Mouse (Mus musculus) liver, embryonic 16.5 days (tissue): ENCODE measurements around the gene Csrp3. TPM values are rescaled to one million over a fixed set of nuclear protein-coding genes. Genes with fewer than 3 reads are reported as not detected.

Source experiments
- ATAC-seq: fragments of 200-750 bp; cut with Nextera tagmentation; 2 replicates; pipeline ENCODE4 v1.8.0; 2017; ENCODE audit warnings: low read depth, mild to moderate bottlenecking, moderate number of reproducible peaks, moderate library complexity
- H3K27ac ChIP-seq: fragments of 300-500 bp; sonication (generic); 2 replicates; pipeline ENCODE4 v1.5.1; 2014; ENCODE audit warnings: mild to moderate bottlenecking, low read length
- H3K27me3 ChIP-seq: fragments of 300-500 bp; sonication (generic); 2 replicates; pipeline ENCODE4 v1.6.1; 2014; ENCODE audit warnings: low read depth, low read length, mixed read lengths; ENCODE audit not compliant: control insufficient read depth, insufficient read depth
- H3K36me3 ChIP-seq: fragments of 300-500 bp; sonication (generic); 2 replicates; pipeline ENCODE4 v1.6.1; 2014; ENCODE audit warnings: mild to moderate bottlenecking; ENCODE audit not compliant: control insufficient read depth, insufficient read depth
- H3K4me1 ChIP-seq: fragments of 300-500 bp; sonication (generic); 2 replicates; pipeline ENCODE4 v1.6.1; 2014; ENCODE audit warnings: low read depth, low read length, mixed read lengths; ENCODE audit not compliant: control insufficient read depth
- H3K4me2 ChIP-seq: fragments of 300-500 bp; sonication (generic); 2 replicates; pipeline ENCODE4 v1.6.1; 2014; ENCODE audit warnings: low read depth, low read length, mixed read lengths
- H3K4me3 ChIP-seq: fragments of 300-500 bp; sonication (generic); 2 replicates; pipeline ENCODE4 v1.5.1; 2014; ENCODE audit warnings: low read depth, mild to moderate bottlenecking, low read length
- H3K9ac ChIP-seq: fragments of 300-500 bp; sonication (generic); 2 replicates; pipeline ENCODE4 v1.6.1; 2014; ENCODE audit warnings: low read depth, low read length
- H3K9me3 ChIP-seq: fragments of 300-500 bp; sonication (generic); replicated peaks from 2 replicates; pipeline ENCODE4 v1.6.1; 2016; ENCODE audit warnings: low read length; ENCODE audit not compliant: control insufficient read depth
- WGBS: fragments of 180-500 bp; shearing (Covaris S2); extraction: QIAGEN DNeasy Blood & Tissue Kit; methylation state at CpG from one replicate; pipeline ENCODE4 v1.1.7; 2014; ENCODE audit not compliant: insufficient replicate concordance; 5-methylcytosine and 5-hydroxymethylcytosine counted together
- polyA plus RNA-seq: library from polyadenylated mRNA; unstranded; fragments of >200 nt; fragmentation: Nextera tagmentation; extraction: Ambion mirVana; gene quantifications from 2 replicates; pipeline ENCODE4 v1.2.1, GENCODE M21; 2015

Csrp3 gene
- polyA plus RNA-seq, 1 experiment from 2014 or later: 7.2 TPM

- H3K9me3 ChIP-seq: no peaks in the 10 kb centered on the region
- no peaks in the 10 kb centered on the region; the same call in 1 of the 2 replicates for H3K4me1 ChIP-seq
- H3K27me3 ChIP-seq: no peaks in the 10 kb centered on the region
- no peak for ATAC-seq
- WGBS: 20% methylated on average over 4 of the region's 4 CpGs
- no peaks in the 10 kb centered on the region for H3K36me3 ChIP-seq
- H3K9ac ChIP-seq: no peak overlapping the region
- no peak overlapping the region for H3K4me2 ChIP-seq
- no peak overlapping the region for H3K27ac ChIP-seq
- H3K4me3 ChIP-seq: no peak overlapping the region
Measured at GRCm38 (mm10) chr7:48859362-48859761, 11.5 kb upstream of the Csrp3 start.

GRCm38 (mm10) chr7:48858257-48858656 is 10.4 kb upstream of the Csrp3 start:
- no peaks in the 10 kb centered on the region for H3K9me3 ChIP-seq
- H3K4me2 ChIP-seq: no peak overlapping the region
- no peak for ATAC-seq
- 27% methylated on average over 1 of the region's 1 CpGs for WGBS
- H3K4me1 ChIP-seq: no peaks in the 10 kb centered on the region; the same call in 1 of the 2 replicates
- no peak overlapping the region for H3K9ac ChIP-seq
- H3K36me3 ChIP-seq: no peaks in the 10 kb centered on the region
- H3K27ac ChIP-seq: no peak overlapping the region
- H3K4me3 ChIP-seq: no peak overlapping the region
- H3K27me3 ChIP-seq: no peaks in the 10 kb centered on the region

GRCm38 (mm10) chr7:48855461-48855860 is 7.6 kb upstream of the Csrp3 start:
- 69% methylated on average over 3 of the region's 3 CpGs for WGBS
- Histone ChIP-seq H3K27me3 (no peaks in the 10 kb centered on the region), H3K27ac (no peak overlapping the region), H3K9me3 (no peaks in the 10 kb centered on the region), H3K4me2 (no peak overlapping the region), H3K36me3 (no peaks in the 10 kb centered on the region), H3K4me1 (peaks cover 3% of the 10 kb centered on the region; the same call in 1 of the 2 replicates), H3K4me3 (no peak overlapping the region), H3K9ac (no peak overlapping the region)
- ATAC-seq: no peak

- no peak overlapping the region for H3K4me3 ChIP-seq
- no peak overlapping the region for H3K9ac ChIP-seq
- no peaks in the 10 kb centered on the region for H3K27me3 ChIP-seq
- no peak for ATAC-seq
- 75% methylated on average over 13 of the region's 13 CpGs for WGBS
- peaks cover 3% of the 10 kb centered on the region; the same call in 1 of the 2 replicates for H3K4me1 ChIP-seq
- H3K36me3 ChIP-seq: no peaks in the 10 kb centered on the region
- H3K4me2 ChIP-seq: no peak overlapping the region
- H3K27ac ChIP-seq: no peak overlapping the region
- H3K9me3 ChIP-seq: no peaks in the 10 kb centered on the region
Measured at GRCm38 (mm10) chr7:48853496-48853895, 5.7 kb upstream of the Csrp3 start.

- Histone ChIP-seq H3K4me3 (no peak overlapping the region), H3K36me3 (no peaks in the 10 kb centered on the region), H3K27me3 (no peaks in the 10 kb centered on the region), H3K9me3 (no peaks in the 10 kb centered on the region), H3K27ac (no peak overlapping the region), H3K4me1 (peaks cover 3% of the 10 kb centered on the region; the same call in 1 of the 2 replicates), H3K9ac (no peak overlapping the region), H3K4me2 (no peak overlapping the region)
- 77% methylated on average over 6 of the region's 6 CpGs for WGBS
- ATAC-seq: no peak
Measured at GRCm38 (mm10) chr7:48851529-48852104, 3.8 kb upstream of the Csrp3 start.

- Histone ChIP-seq H3K9ac (no peak overlapping the region), H3K4me3 (no peak overlapping the region), H3K27ac (no peak overlapping the region), H3K27me3 (no peaks in the 10 kb centered on the region), H3K9me3 (no peaks in the 10 kb centered on the region), H3K4me1 (no peaks in the 10 kb centered on the region), H3K4me2 (no peak overlapping the region), H3K36me3 (no peaks in the 10 kb centered on the region)
- WGBS: 63% methylated on average over 6 of the region's 6 CpGs
- no peak for ATAC-seq
Measured at GRCm38 (mm10) chr7:48846755-48847154, 1.1 kb downstream of the Csrp3 start.

GRCm38 (mm10) chr7:48845213-48845973 is 2.4 kb downstream of the Csrp3 start:
- H3K4me1 ChIP-seq: no peaks in the 10 kb centered on the region
- no peak for ATAC-seq
- H3K27me3 ChIP-seq: no peaks in the 10 kb centered on the region
- H3K9me3 ChIP-seq: no peaks in the 10 kb centered on the region
- no peak overlapping the region for H3K4me3 ChIP-seq
- no peak overlapping the region for H3K9ac ChIP-seq
- 75% methylated on average over 12 of the region's 12 CpGs for WGBS
- H3K4me2 ChIP-seq: no peak overlapping the region
- no peak overlapping the region for H3K27ac ChIP-seq
- no peaks in the 10 kb centered on the region for H3K36me3 ChIP-seq

- H3K9ac ChIP-seq: no peak overlapping the region
- WGBS: 67% methylated on average over 5 of the region's 5 CpGs
- no peak for ATAC-seq
Measured at GRCm38 (mm10) chr7:48843541-48843940, 4.3 kb downstream of the Csrp3 start.

GRCm38 (mm10) chr7:48842353-48842752 is 5.5 kb downstream of the Csrp3 start:
- Histone ChIP-seq H3K9me3 (no peaks in the 10 kb centered on the region), H3K27ac (no peak overlapping the region), H3K9ac (no peak overlapping the region), H3K4me1 (no peaks in the 10 kb centered on the region), H3K4me3 (no peak overlapping the region), H3K27me3 (no peaks in the 10 kb centered on the region), H3K4me2 (no peak overlapping the region), H3K36me3 (no peaks in the 10 kb centered on the region)
- ATAC-seq: no peak
- WGBS: 42% methylated on average over 3 of the region's 3 CpGs

More at GRCm38 (mm10) chr7:48843541-48843940, 4.3 kb downstream of the Csrp3 start:
- Histone ChIP-seq H3K27ac (no peak overlapping the region), H3K36me3 (no peaks in the 10 kb centered on the region), H3K9me3 (no peaks in the 10 kb centered on the region), H3K4me3 (no peak overlapping the region), H3K4me2 (no peak overlapping the region), H3K4me1 (no peaks in the 10 kb centered on the region), H3K27me3 (no peaks in the 10 kb centered on the region)
